Mouse (Mus musculus): Measurements from ENCODE around the gene Cyp2c54. TPM values are rescaled to one million over a fixed set of nuclear protein-coding genes. Genes with fewer than 3 reads are reported as not detected.
"Not testable (repeated sequence)": the region's sequence is repeated elsewhere in the genome, so short reads cannot be mapped to it uniquely, and the experiment has no call there.

Cyp2c54 gene
- not detected for total RNA-seq (2021)

DNA sequence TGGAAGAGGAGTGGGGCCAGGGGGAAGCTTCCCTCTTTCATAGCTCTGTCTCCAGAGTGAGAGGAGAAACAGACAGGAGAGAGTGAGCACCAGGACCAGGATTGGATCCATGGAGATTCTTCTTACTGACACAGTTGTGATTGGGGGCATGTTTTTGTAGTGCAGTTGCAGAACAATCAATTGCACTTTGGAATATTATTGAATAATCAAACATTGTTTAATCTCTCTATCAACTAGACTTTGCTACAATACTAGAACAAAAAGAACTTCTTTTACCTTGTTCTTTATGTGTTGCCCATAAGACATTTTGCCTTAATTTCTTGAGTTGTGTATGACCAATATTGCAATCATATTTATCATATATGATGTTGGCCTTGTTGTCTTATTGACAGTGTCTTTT is at the start of gene Cyp2c54:
Gene Cyp2c54, minus strand, starts transcription at position 127 of the 400 bp plus-strand sequence.
- intact Hi-C loops (cut with DNase I): no loop called here
- no peak for DNase-seq (ENCODE audit: extremely low spot score in 1 of 2, low spot score in 2 of 2)

DNA sequence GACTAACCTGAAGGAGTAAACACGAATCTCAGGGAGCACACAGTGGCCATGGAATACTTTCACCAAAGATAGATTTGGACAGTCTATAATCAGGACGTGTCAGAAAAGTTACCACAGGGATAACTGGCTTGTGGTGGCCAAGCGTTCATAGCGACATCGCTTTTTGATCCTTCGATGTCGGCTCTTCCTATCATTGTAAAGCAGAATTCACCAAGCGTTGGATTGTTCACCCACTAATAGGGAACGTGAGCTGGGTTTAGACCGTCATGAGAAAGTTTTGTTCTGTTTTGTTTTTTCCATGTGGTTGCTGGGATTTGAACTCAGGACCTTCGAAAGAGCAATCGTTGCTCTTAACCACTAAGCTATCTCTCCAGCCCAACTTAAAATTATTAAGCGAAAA is 46.0 kb upstream of the Cyp2c54 start:
- DNase-seq (ENCODE audit: extremely low spot score in 1 of 2, low spot score in 2 of 2); intact Hi-C loops (cut with DNase I): not testable (repeated sequence)

DNA sequence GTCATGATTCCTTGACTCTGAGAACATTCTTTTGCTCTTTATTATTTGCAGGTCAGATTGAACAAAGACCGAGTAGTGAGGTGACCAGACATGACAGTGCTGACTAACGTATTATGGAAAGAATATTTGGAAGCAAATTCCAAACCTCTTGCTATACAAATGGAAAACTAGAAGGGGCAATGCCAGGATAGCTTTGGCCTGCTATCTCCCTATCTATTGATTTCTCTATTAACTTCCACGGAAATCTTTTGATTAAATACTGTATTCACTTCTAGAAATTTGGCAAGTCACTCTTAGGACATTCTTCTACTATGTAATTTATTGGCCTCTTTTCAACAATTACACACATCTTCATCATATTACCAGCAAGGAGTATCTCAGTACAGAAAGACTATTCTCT is 17.5 kb upstream of the Cyp2c54 start:
- no peak for DNase-seq (ENCODE audit: extremely low spot score in 1 of 2, low spot score in 2 of 2)
- intact Hi-C loops (cut with DNase I): no loop called here

DNA sequence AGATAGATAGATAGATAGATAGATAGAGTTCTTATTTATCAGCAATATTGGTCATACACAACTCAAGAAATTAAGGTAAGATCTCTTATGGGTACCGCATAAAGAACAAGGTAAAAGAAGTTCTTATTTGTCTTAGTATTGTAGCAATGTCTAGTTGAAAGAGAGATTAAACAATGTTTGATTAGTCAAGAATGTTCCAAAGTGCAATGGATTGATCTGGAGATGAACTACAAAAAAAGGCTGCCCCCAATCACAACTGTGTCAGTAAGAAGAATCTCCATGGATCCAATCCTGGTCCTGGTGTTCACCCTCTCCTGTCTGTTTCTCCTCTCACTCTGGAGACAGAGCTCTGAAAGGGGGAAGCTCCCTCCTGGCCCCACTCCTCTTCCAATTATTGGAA is 15.8 kb upstream of the Cyp2c54 start, which contains the start of gene Cyp2c50:
Gene Cyp2c50, plus strand, starts transcription at position 268 of the 400 bp plus-strand sequence.
- intact Hi-C loops (cut with DNase I): not testable (repeated sequence)

DNA sequence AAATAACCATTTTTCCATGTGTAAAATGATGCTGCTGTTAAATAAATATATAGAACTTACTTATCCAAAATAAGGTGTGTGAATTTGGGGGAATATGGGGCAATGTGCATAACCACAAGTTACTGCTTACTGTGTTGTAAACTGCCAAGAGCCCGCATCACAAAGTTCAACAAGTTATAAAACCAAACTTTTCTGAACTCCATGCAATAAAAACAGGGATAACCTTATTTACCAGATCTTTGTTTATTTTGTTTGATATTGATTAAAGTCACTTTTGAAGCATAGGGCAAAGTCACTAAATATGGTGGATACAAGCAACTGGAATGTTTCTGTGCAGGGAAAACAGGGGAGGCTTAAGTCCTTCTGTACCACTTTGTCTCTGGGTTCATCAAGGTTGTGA is 14.8 kb upstream of the Cyp2c54 start:
- no peak for DNase-seq (ENCODE audit: extremely low spot score in 1 of 2, low spot score in 2 of 2)
- intact Hi-C loops (cut with DNase I): no loop called here

More for the DNA sequence above, 15.8 kb upstream of the Cyp2c54 start, which contains the start of gene Cyp2c50:
- DNase-seq (ENCODE audit: extremely low spot score in 1 of 2, low spot score in 2 of 2): not testable (repeated sequence)

DNA sequence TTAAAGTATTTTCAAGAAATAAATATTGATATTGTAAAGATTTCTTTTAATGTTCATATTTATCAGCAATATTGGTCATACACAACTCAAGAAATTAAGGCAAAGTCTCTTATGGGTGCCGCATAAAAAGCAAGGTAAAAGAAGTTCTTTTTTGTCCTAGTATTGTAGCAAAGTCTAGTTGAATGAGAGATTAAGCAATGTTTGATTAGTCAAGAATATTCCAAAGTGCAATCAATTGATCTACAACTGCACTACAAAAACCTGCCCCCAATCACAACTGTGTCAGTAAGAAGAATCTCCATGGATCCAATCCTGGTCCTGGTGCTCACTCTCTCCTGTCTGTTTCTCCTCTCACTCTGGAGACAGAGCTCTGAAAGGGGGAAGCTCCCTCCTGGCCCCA is 81.5 kb downstream of the Cyp2c54 start, which contains the start of gene Cyp2c37:
Gene Cyp2c37, plus strand, starts transcription at position 285 of the 400 bp plus-strand sequence.
- intact Hi-C loops (cut with DNase I); DNase-seq (ENCODE audit: extremely low spot score in 1 of 2, low spot score in 2 of 2): not testable (repeated sequence)

DNA sequence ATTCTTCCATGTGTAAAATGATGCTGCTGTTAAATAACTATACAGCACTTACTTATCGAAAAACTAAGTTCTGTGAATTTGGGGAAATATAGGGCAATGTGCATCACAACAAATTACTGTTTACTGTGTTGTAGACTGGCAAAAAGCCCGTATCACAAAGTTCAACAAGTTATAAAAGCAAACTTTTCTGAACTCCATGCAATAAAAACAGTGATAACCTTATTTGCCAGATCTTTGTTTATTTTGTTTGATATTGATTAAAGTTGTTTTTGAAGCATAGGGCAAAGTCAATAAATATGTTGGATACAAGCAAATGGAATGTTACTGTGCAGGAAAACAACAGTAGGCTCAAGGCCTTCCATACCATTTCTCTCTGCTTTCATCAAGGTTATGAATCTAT is 84.2 kb downstream of the Cyp2c54 start:
- intact Hi-C loops (cut with DNase I): no loop called here
- no peak for DNase-seq (ENCODE audit: extremely low spot score in 1 of 2, low spot score in 2 of 2)

Other genes with a start within 250 kb of the Cyp2c54 start
- gene Cyp2c69, start 187.0 kb downstream of the Cyp2c54 start, total RNA-seq (2021): not detected
- not detected for gene Cyp2c37, start 81.4 kb downstream of the Cyp2c54 start, total RNA-seq (2021)
- not detected for gene Cyp2c50, start 15.9 kb upstream of the Cyp2c54 start, total RNA-seq (2021)
- 1 to 10 TPM; 3.7 to 4.3 TPM for gene Cyp2c70, start 113.5 kb upstream of the Cyp2c54 start, total RNA-seq (2021)
- gene Pdlim1, start 198.0 kb upstream of the Cyp2c54 start, total RNA-seq (2021): 1 to 10 TPM; 6.8 to 8.0 TPM

Data from left cerebral cortex, postnatal 10 days (tissue).